Mouse (Mus musculus): Measurements from ENCODE around the gene Rpa2.

The Rpa2 gene

GRCm38 (mm10) chr4:132803212-132803611 is 35.1 kb downstream of the Rpa2 start:
- DNase-seq (ENCODE audit: low read depth, low spot score) = no peak

- no peak for DNase-seq (ENCODE audit: low read depth, low spot score)
Observed at GRCm38 (mm10) chr4:132803876-132804275, 35.7 kb downstream of the Rpa2 start.

- DNase-seq (ENCODE audit: low read depth, low spot score) = no peak
Observed at GRCm38 (mm10) chr4:132804331-132804730, 36.2 kb downstream of the Rpa2 start.

- DNase-seq (ENCODE audit: low read depth, low spot score) = no peak
Observed at GRCm38 (mm10) chr4:132805146-132805545, 37.0 kb downstream of the Rpa2 start.

GRCm38 (mm10) chr4:132805599-132806197 is 37.6 kb downstream of the Rpa2 start:
- DNase-seq (ENCODE audit: low read depth, low spot score) = no peak

DNA sequence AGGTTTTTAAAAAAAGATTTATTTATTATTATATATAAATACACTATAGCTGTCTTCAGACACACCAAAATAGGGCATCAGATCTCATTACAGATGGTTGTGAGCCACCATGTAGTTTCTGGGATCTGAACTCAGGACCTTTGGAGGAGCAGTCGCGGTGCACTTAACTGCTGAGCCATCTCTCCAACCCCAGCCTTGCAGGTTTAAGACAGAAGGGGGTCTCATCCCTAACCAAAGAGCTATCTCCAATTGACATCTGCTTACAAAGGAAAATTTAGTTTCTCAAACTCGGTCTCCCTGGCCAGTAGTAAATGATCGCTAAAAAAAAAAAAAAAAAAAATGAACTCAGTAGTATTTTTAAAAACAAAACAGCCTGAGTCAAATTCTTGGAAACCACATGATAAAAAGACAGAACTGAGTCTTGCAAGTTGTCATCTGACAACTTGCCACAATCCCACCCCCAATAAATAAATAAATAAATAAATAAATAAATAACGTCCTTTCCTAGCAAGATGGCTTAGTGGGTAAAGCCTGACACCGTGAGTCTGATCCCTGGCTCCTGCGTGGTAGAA is 38.6 kb downstream of the Rpa2 start:
- DNase-seq (ENCODE audit: low read depth, low spot score) = no peak

- no peak for DNase-seq (ENCODE audit: low read depth, low spot score)
Observed at GRCm38 (mm10) chr4:132807771-132808641, 39.9 kb downstream of the Rpa2 start.

- no peak for DNase-seq (ENCODE audit: low read depth, low spot score)
Observed at GRCm38 (mm10) chr4:132809621-132810020, 41.5 kb downstream of the Rpa2 start.

GRCm38 (mm10) chr4:132816404-132816803 is 48.3 kb downstream of the Rpa2 start:
- DNase-seq (ENCODE audit: low read depth, low spot score) = no peak

DNA sequence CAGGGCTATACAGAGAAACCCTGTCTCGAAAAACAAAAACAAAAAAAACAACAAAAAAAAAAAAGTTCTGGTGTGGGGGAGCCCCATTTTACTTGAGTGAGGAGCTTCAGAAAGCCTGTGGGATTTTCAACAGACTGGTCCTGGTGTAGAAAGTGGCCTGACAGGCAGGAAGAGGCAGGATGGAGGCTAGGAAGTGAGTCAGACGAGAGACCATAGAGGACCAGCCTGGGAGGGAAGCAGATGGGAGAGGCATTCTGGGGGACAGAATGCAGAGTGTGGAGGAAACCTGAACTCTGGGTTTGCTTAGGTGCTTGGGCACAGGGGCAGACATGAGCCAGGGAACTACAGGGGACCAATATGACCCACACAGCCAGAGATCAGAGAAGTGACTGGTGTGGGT is 48.7 kb downstream of the Rpa2 start:
- no peak for DNase-seq (ENCODE audit: low read depth, low spot score)

GRCm38 (mm10) chr4:132818442-132818841 is 50.3 kb downstream of the Rpa2 start:
- DNase-seq (ENCODE audit: low read depth, low spot score) = no peak

GRCm38 (mm10) chr4:132823614-132824366 is 55.7 kb downstream of the Rpa2 start:
- DNase-seq (ENCODE audit: low read depth, low spot score) = peak; percentile 91
